Mouse (Mus musculus) left cerebral cortex, postnatal 10 days (tissue): Measurements from ENCODE around the gene Bcor. TPM values are rescaled to one million over a fixed set of nuclear protein-coding genes. Genes with fewer than 3 reads are reported as not detected.

Experiments
- DNase-seq, 2 experiments: peaks; one replicate each; pipeline ENCODE4 v3.0.0; 2021 to 2022; ENCODE audit warnings: low spot score in 2 of 2, mixed read lengths in 1 of 2; ENCODE audit errors: extremely low spot score in 1 of 2
- intact Hi-C: fragments of 180-260 bp; cut with DNase I; formaldehyde crosslinking; loops from one replicate; pipeline ENCODE4 v1.15.1; 2025
- total RNA-seq, 2 experiments: library from RNA; stranded (reverse); gene quantifications; 2 replicates each; pipeline ENCODE4 v1.2.3; 2021

Gene Bcor
- total RNA-seq, 2 experiments from 2014 or later = 24.8 to 25.8 TPM

- intact Hi-C loops = loop anchor here (5.0 to 10.0 kb wide), 2 partner anchors 133 to 200 kb away; no protein-coding TSS in a partner anchor
- peak in 1 of 2 experiments; percentile 31 for DNase-seq
Observed at GRCm38 (mm10) chrX:12004416-12004815, 155.7 kb downstream of the Bcor start.

GRCm38 (mm10) chrX:12003947-12004346, 156.2 kb downstream of the Bcor start:
- intact Hi-C loops = loop anchor here (5.0 to 10.0 kb wide), 2 partner anchors 133 to 199 kb away; no protein-coding TSS in a partner anchor
- DNase-seq = no peak

- intact Hi-C loops = loop anchor here (5.0 to 10.0 kb wide), 2 partner anchors 134 to 199 kb away; no protein-coding TSS in a partner anchor
- no peak for DNase-seq
Observed at GRCm38 (mm10) chrX:12003539-12003938, 156.6 kb downstream of the Bcor start.

- intact Hi-C loops = loop anchor here (5.0 to 10.0 kb wide), 2 partner anchors 134 to 198 kb away; no protein-coding TSS in a partner anchor
- peak in 1 of 2 experiments; percentile 24 for DNase-seq
Observed at GRCm38 (mm10) chrX:12003106-12003505, 157.0 kb downstream of the Bcor start.

- DNase-seq = no peak
- intact Hi-C loops = loop anchor here (5.0 to 10.0 kb wide), 2 partner anchors 135 to 198 kb away; no protein-coding TSS in a partner anchor
Observed at GRCm38 (mm10) chrX:12002596-12002995, 157.6 kb downstream of the Bcor start.

GRCm38 (mm10) chrX:12001969-12002368, 158.2 kb downstream of the Bcor start:
- no peak for DNase-seq
- intact Hi-C loops = loop anchor here (5.0 to 10.0 kb wide), 2 partner anchors 135 to 197 kb away; no protein-coding TSS in a partner anchor

GRCm38 (mm10) chrX:12001336-12001735, 158.8 kb downstream of the Bcor start:
- no peak for DNase-seq
- intact Hi-C loops = loop anchor here (5.0 to 10.0 kb wide), 2 partner anchors 136 to 197 kb away; no protein-coding TSS in a partner anchor

GRCm38 (mm10) chrX:12000620-12001019, 159.5 kb downstream of the Bcor start:
- no peak for DNase-seq
- intact Hi-C loops = loop anchor here (5.0 to 10.0 kb wide), 2 partner anchors 137 to 196 kb away; no protein-coding TSS in a partner anchor

GRCm38 (mm10) chrX:11999951-12000350, 160.2 kb downstream of the Bcor start:
- DNase-seq = no peak
- intact Hi-C loops = loop anchor here (5.0 to 10.0 kb wide), 2 partner anchors 137 to 195 kb away; no protein-coding TSS in a partner anchor

- DNase-seq = peak in 1 of 2 experiments; percentile 76
- intact Hi-C loops = no loop called here
Observed at GRCm38 (mm10) chrX:11998934-11999336, 161.2 kb downstream of the Bcor start.

- intact Hi-C loops = no loop called here
- DNase-seq = no peak
Observed at GRCm38 (mm10) chrX:11996891-11997290, 163.3 kb downstream of the Bcor start.

- intact Hi-C loops = no loop called here
Observed at GRCm38 (mm10) chrX:11996489-11996888, 163.7 kb downstream of the Bcor start.

GRCm38 (mm10) chrX:11993641-11994419, 166.3 kb downstream of the Bcor start:
- intact Hi-C loops = no loop called here
- DNase-seq = no peak

More at GRCm38 (mm10) chrX:11996489-11996888, 163.7 kb downstream of the Bcor start:
- no peak for DNase-seq

GRCm38 (mm10) chrX:11989471-11989870, 170.7 kb downstream of the Bcor start:
- intact Hi-C loops = no loop called here
- DNase-seq = no peak

GRCm38 (mm10) chrX:11988191-11988896, 171.8 kb downstream of the Bcor start:
- intact Hi-C loops = no loop called here

GRCm38 (mm10) chrX:11987602-11988001, 172.6 kb downstream of the Bcor start:
- no peak for DNase-seq
- intact Hi-C loops = no loop called here

More at GRCm38 (mm10) chrX:11988191-11988896, 171.8 kb downstream of the Bcor start:
- DNase-seq = no peak
